Mouse (Mus musculus) adrenal gland, postnatal 4 days (tissue): ENCODE results near the gene Defb23. TPM values are rescaled to one million over a fixed set of nuclear protein-coding genes. Genes with fewer than 3 reads are reported as not detected.
A peak's percentile ranks its signal among the peaks of the same experiment; 100 is the strongest.
"Not testable (repeated sequence)": the region's sequence is repeated elsewhere in the genome, so short reads cannot be mapped to it uniquely, and the experiment has no call there.

Experiments
- DNase-seq, 2 experiments: peaks; one replicate each; pipeline ENCODE4 v3.0.0; 2021 to 2022; ENCODE audit warnings: low spot score in 2 of 2, mixed read lengths in 2 of 2
- total RNA-seq, 2 experiments: library from RNA; stranded (reverse); gene quantifications; 2 replicates each; pipeline ENCODE4 v1.2.3; 2021

Gene Defb23
- total RNA-seq, 2 experiments from 2014 or later: not detected

GRCm38 (mm10) chr2:152438963-152439362 is 25.5 kb downstream of the Defb23 start:
- no peak for DNase-seq

GRCm38 (mm10) chr2:152436983-152437860 is 27.2 kb downstream of the Defb23 start:
- DNase-seq: peak; percentile 81 to 82

GRCm38 (mm10) chr2:152436405-152436901 is 28.0 kb downstream of the Defb23 start:
- no peak for DNase-seq

- DNase-seq: not testable (repeated sequence)
These were observed 35.9 kb downstream of the Defb23 start for GRCm38 (mm10) chr2:152428481-152428880.

GRCm38 (mm10) chr2:152427493-152427892 is 36.9 kb downstream of the Defb23 start:
- no peak for DNase-seq

GRCm38 (mm10) chr2:152415786-152416185 is 48.6 kb downstream of the Defb23 start:
- no peak for DNase-seq

GRCm38 (mm10) chr2:152415287-152415686 is 49.1 kb downstream of the Defb23 start, which contains the start of gene 6820408C15Rik:
6820408C15Rik (plus strand) TSS chr2:152415587.
- DNase-seq: no peak

GRCm38 (mm10) chr2:152414591-152415165 is 49.7 kb downstream of the Defb23 start, which contains the start of gene Zcchc3:
Zcchc3 (minus strand) TSS chr2:152415027.
- DNase-seq: peak; percentile 66 to 78

GRCm38 (mm10) chr2:152413765-152414584 is 50.4 kb downstream of the Defb23 start:
- DNase-seq: no peak

GRCm38 (mm10) chr2:152413158-152413764 is 51.2 kb downstream of the Defb23 start:
- no peak for DNase-seq

GRCm38 (mm10) chr2:152412526-152413157 is 51.8 kb downstream of the Defb23 start:
- DNase-seq: no peak

GRCm38 (mm10) chr2:152411471-152411870 is 52.9 kb downstream of the Defb23 start:
- no peak for DNase-seq

GRCm38 (mm10) chr2:152410971-152411371 is 53.4 kb downstream of the Defb23 start:
- peak in 1 of 2 experiments; percentile 58 for DNase-seq

- no peak for DNase-seq
These were observed 54.6 kb downstream of the Defb23 start for GRCm38 (mm10) chr2:152409781-152410180.

Other genes with a start within 250 kb of the Defb23 start
- gene Csnk2a1, start 237.8 kb downstream of the Defb23 start, total RNA-seq: 100 to 1,000 TPM; 103 to 106 TPM
- 100 to 1,000 TPM in 1 of 2 experiments, 10 to 100 TPM in 1; 93.0 to 101 TPM for gene Tbc1d20, start 170.8 kb downstream of the Defb23 start, total RNA-seq
- gene Rbck1, start 132.0 kb downstream of the Defb23 start, total RNA-seq: 100 to 1,000 TPM; 139 TPM
- 1 to 10 TPM; 4.3 to 4.9 TPM for gene Trib3, start 120.6 kb downstream of the Defb23 start, total RNA-seq
- 1 to 10 TPM; 4.4 to 4.5 TPM for gene Nrsn2, start 88.0 kb downstream of the Defb23 start, total RNA-seq
- 10 to 100 TPM; 50.9 to 51.1 TPM for gene Sox12, start 66.6 kb downstream of the Defb23 start, total RNA-seq
- 10 to 100 TPM; 18.5 to 20.2 TPM for gene Zcchc3, start 49.6 kb downstream of the Defb23 start, total RNA-seq
- under 1 TPM; 0.37 to 0.56 TPM for gene 6820408C15Rik, start 49.0 kb downstream of the Defb23 start, total RNA-seq
- not detected for gene Defb20, start 12.4 kb upstream of the Defb23 start, total RNA-seq
- not detected for gene Defb22, start 25.5 kb upstream of the Defb23 start, total RNA-seq
- not detected for gene Defb26, start 47.1 kb upstream of the Defb23 start, total RNA-seq
- not detected for gene Defb28, start 53.6 kb upstream of the Defb23 start, total RNA-seq
- not detected for gene Defb29, start 75.5 kb upstream of the Defb23 start, total RNA-seq
- gene Gm17416, start 104.7 kb upstream of the Defb23 start, total RNA-seq: not detected
- gene Defb21, start 108.1 kb upstream of the Defb23 start, total RNA-seq: not detected
- 10 to 100 TPM in 1 of 2 experiments, 1 to 10 TPM in 1; 8.3 to 10.2 TPM for gene Defb19, start 115.7 kb upstream of the Defb23 start, total RNA-seq
- not detected for gene Defb45, start 134.8 kb upstream of the Defb23 start, total RNA-seq
- gene Defb36, start 139.7 kb upstream of the Defb23 start, total RNA-seq: 1 to 10 TPM; 2.0 to 2.3 TPM
- gene Defb25, start 158.4 kb upstream of the Defb23 start, total RNA-seq: 1 to 10 TPM; 2.4 to 2.8 TPM
- 10 to 100 TPM; 11.5 to 17.9 TPM for gene Rem1, start 162.3 kb upstream of the Defb23 start, total RNA-seq
- 100 to 1,000 TPM; 138 to 140 TPM for gene H13, start 204.8 kb upstream of the Defb23 start, total RNA-seq
- 10 to 100 TPM; 26.7 to 27.4 TPM for gene Mcts2, start 222.4 kb upstream of the Defb23 start, total RNA-seq